8 mouse cellular contexts compared by ENCODE assay signal in the genomic region with DNA sequence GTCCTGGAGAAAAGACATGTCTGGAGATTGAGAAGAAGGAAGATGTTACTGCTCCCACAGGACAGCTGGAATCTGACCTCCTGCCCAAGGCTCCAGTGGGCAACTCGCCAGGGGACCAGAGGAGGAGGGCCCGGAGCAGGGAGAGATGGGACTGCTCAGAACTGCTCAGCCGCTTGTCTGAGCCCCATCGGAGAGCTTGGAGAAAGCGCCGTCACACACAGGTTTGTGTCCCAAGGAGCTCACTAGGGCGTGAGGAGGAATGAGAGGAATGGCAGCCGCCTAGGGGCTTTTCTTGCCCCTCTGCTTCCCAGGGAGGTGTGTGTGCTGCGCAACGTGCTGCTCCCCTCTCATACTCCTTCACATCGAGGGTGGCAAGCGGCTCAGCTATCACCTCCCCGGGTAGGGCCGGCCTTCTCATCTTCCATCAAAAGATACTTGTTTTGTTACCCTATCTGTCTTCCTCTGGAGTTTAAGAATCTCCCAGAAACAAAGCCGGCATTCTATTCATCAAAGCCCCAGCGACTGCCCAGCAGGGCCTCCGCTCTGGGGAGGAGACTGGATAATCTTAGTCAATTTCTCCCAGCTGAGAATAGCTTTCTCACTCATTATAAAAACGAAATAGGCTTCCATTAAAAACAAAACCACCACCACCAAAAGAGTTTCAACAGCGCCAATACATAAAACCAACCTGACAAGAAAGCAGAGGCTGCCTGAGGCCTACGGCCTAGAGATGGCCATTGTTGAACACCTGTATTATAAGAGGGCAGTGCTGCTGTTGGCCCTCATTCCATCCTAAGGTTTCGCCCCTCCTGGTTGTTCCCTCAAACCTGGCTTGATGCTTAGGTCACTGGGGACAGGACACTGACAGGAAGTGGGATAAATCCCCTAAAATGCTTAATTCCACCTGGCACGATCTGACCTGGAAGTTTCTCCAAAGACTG. TPM values are rescaled to one million over a fixed set of nuclear protein-coding genes. Genes with fewer than 3 reads are reported as not detected.
DNase-seq lines count a peak whose midpoint lies in the region; ATAC-seq and TF ChIP-seq lines count a peak whose summit lies in the region.

No protein-coding gene starts in this region.

- peak; percentile 33; the same call in 1 of the 2 replicates for ATAC-seq in kidney, embryonic 14.5 days (ENCODE audit: low FRiP score, low TSS enrichment)

- H3K9ac ChIP-seq in kidney, embryonic 14.5 days (ENCODE audit: low read depth, low read length): peak overlapping the region; percentile 42

- WGBS in heart, embryonic 10.5 days: 16% methylated on average over 22 of the region's 22 CpGs
- 20% methylated on average over 22 of the region's 22 CpGs for WGBS in kidney, embryonic 14.5 days
- WGBS in midbrain, embryonic 10.5 days: 10% methylated on average over 22 of the region's 22 CpGs

- no peak for TF ChIP-seq CTCF in brain, embryonic 14.5 days (IDR thresholded peaks at IDR 0.05; ENCODE audit: borderline replicate concordance, extremely low read depth, insufficient read depth, insufficient read length)

- H3K4me3 ChIP-seq in heart, embryonic 10.5 days: peak overlapping the region; percentile 35
- H3K4me3 ChIP-seq in kidney, embryonic 14.5 days (ENCODE audit: low read length): peak overlapping the region; percentile 16; the same call in 1 of the 2 replicates
- peak overlapping the region; percentile 34 for H3K4me3 ChIP-seq in midbrain, embryonic 10.5 days

- peaks cover 17% of the 10 kb centered on the region; the same call in 1 of the 2 replicates for H3K36me3 ChIP-seq in heart, embryonic 10.5 days
- H3K36me3 ChIP-seq in kidney, embryonic 14.5 days (ENCODE audit: control insufficient read depth, insufficient read depth, low read length): 0 out of 2 replicates have a peak, but pooled peaks cover 5% of the 10 kb centered on the region
- H3K36me3 ChIP-seq in midbrain, embryonic 10.5 days: peaks cover 15% of the 10 kb centered on the region; the same call in 1 of the 2 replicates

- H3K9me3 ChIP-seq in heart, embryonic 10.5 days: no peaks in the 10 kb centered on the region
- H3K9me3 ChIP-seq in kidney, embryonic 14.5 days (ENCODE audit: control insufficient read depth, low read length): no peaks in the 10 kb centered on the region
- H3K9me3 ChIP-seq in midbrain, embryonic 10.5 days (replicated peaks): no peaks in the 10 kb centered on the region

- H3K27me3 ChIP-seq in heart, embryonic 10.5 days (ENCODE audit: insufficient read depth, poor library complexity, severe bottlenecking): no peaks in the 10 kb centered on the region
- no peaks in the 10 kb centered on the region for H3K27me3 ChIP-seq in kidney, embryonic 14.5 days (ENCODE audit: control insufficient read depth, insufficient read depth, low read length)
- 0 out of 2 replicates have a peak, but pooled peaks cover 5% of the 10 kb centered on the region for H3K27me3 ChIP-seq in midbrain, embryonic 10.5 days (ENCODE audit: low read depth, poor library complexity, severe bottlenecking)

- no peak for TF ChIP-seq POLR2A in brain, embryonic 14.5 days (IDR thresholded peaks at IDR 0.05; ENCODE audit: borderline replicate concordance, extremely low read depth, insufficient read depth, insufficient read length, poor library complexity, severe bottlenecking)

- H3K4me2 ChIP-seq in kidney, embryonic 14.5 days (replicated peaks; ENCODE audit: low read depth, low read length): peak overlapping the region; percentile 35

- DNase-seq in R1 (ENCODE audit: low read depth, low spot score): peak; percentile 30
- peak; percentile 33 for DNase-seq in brain, embryonic 14.5 days (ENCODE audit: low read depth)
- DNase-seq in heart, embryonic 10.5 days (ENCODE audit: low spot score): peak; percentile 75
- peak; percentile 37 for DNase-seq in midbrain, embryonic 10.5 days (ENCODE audit: low spot score)
- DNase-seq in testis, postnatal 10 days (ENCODE audit: low spot score): peak; percentile 93
- no peak for DNase-seq in cerebellum, adult 11 months
- no peak for DNase-seq in left cerebral cortex, adult 11 months (ENCODE audit: low spot score)

- H3K4me1 ChIP-seq in heart, embryonic 10.5 days: peaks cover 38% of the 10 kb centered on the region
- peaks cover 36% of the 10 kb centered on the region for H3K4me1 ChIP-seq in kidney, embryonic 14.5 days (ENCODE audit: control insufficient read depth, insufficient read depth, low read length)
- peaks cover 34% of the 10 kb centered on the region for H3K4me1 ChIP-seq in midbrain, embryonic 10.5 days

- peak overlapping the region; percentile 83 for H3K27ac ChIP-seq in heart, embryonic 10.5 days
- peak overlapping the region; percentile 83 for H3K27ac ChIP-seq in kidney, embryonic 14.5 days (ENCODE audit: low read depth, low read length)
- H3K27ac ChIP-seq in midbrain, embryonic 10.5 days (replicated peaks): peak overlapping the region; percentile 63

RNA-seq across cellular contexts. Expression of a gene that starts 9.1 kb away (rescaled TPM):
- polyA plus RNA-seq in brain, embryonic 14.5 days (2012; rRNA removed): 26.4 and 43.9 TPM in 2 replicates
- polyA plus RNA-seq in heart, embryonic 10.5 days (2016; fragmentation: Nextera tagmentation; extraction: Ambion mirVana): 76.8 and 81.5 TPM in 2 replicates
- polyA plus RNA-seq in kidney, embryonic 14.5 days (2014; fragmentation: Nextera tagmentation; extraction: Ambion mirVana): 108 and 112 TPM in 2 replicates
- 45.4 and 46.5 TPM in 2 replicates for polyA plus RNA-seq in midbrain, embryonic 10.5 days (2016; fragmentation: Nextera tagmentation; extraction: Ambion mirVana)

RNA-seq across cellular contexts. Expression of a gene that starts 37.9 kb away (rescaled TPM):
- polyA plus RNA-seq in brain, embryonic 14.5 days (2012; rRNA removed): 87.7 and 95.4 TPM in 2 replicates
- polyA plus RNA-seq in heart, embryonic 10.5 days (2016; fragmentation: Nextera tagmentation; extraction: Ambion mirVana): 42.3 and 58.6 TPM in 2 replicates
- polyA plus RNA-seq in kidney, embryonic 14.5 days (2014; fragmentation: Nextera tagmentation; extraction: Ambion mirVana): 67.4 and 118 TPM in 2 replicates
- polyA plus RNA-seq in midbrain, embryonic 10.5 days (2016; fragmentation: Nextera tagmentation; extraction: Ambion mirVana): 90.6 and 101 TPM in 2 replicates

Comparison
In these comparisons a context has a peak if more than half of its experiments do, and no peak if none do; other contexts are left out.
1. DNase-seq: peak in R1 (single experiment), brain, embryonic 14.5 days (single experiment), heart, embryonic 10.5 days (single experiment), midbrain, embryonic 10.5 days (single experiment) and testis, postnatal 10 days (single experiment); none in cerebellum, adult 11 months (single experiment) and left cerebral cortex, adult 11 months (single experiment).
2. Peak in every context shown above with its lines, with median percentiles within 50 percentile points of each other: H3K27ac ChIP-seq and H3K4me3 ChIP-seq.